Mouse (Mus musculus): ENCODE data around the gene Atp2b1. TPM values are rescaled to one million over a fixed set of nuclear protein-coding genes. Genes with fewer than 3 reads are reported as not detected.
"Not testable (repeated sequence)": the region's sequence is repeated elsewhere in the genome, so short reads cannot be mapped to it uniquely, and the experiment has no call there.

Atp2b1 gene
- polyA plus RNA-seq, 1 experiment from 2014 or later: 160 TPM

DNA sequence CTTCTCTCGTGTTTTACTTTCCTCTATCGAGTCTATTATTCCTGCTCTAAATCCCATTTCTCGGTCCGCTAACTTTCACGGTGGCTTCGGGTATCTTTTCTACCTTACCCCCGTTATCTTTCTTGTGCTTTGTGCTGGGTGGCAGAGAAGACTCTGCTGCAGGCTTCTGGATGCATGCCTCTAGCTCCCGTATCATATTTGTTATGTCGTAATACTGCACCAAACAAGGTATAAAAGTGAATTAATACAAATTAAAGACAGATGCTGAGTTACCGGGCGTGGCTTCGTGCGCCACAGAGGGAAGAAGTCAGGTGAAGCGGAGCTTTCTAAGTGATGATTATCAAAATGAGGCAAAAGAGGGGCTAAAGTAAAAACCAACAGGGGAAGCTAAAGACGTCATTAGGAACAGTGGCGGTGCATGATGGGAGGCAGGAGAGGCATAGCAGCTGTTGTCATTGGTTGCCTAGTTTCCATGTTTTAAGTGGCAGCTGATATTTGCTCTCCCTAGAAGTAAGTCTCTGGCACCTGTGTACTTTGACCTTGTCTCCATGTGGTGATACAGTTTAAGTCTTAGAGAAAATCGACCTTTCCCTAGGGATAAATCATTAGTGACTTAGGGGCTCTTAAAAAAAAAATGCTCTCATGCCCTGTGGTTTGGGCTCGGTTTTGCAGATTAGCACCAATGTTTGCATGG, 58.9 kb downstream of the Atp2b1 start:
- H3K4me1 ChIP-seq: peaks cover 15% of the 10 kb centered on the region
- WGBS: 87% methylated on average over 18 of the region's 18 CpGs

DNA sequence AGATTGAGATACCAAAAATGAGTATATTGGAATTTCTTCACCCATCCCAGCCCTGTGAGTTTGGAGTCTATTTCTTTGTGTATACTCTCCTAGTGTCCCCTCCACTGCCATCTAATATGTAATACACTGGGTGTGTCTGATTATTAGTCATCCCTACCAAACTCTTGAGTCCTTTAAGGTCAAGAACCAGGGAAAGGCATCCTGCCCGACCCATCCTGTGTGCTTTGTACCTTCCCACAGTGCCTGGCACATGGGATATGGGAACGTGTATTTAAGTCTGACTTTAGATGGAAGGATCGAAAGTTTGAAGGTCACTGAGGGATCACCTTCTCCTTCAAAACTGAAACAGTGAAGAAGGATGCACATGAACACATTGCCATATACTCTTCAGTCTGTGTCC, 60.4 kb downstream of the Atp2b1 start:
- H3K36me3 ChIP-seq: no peaks in the 10 kb centered on the region
- no peak for ATAC-seq (ENCODE audit: low FRiP score)
- H3K9ac ChIP-seq: no peak overlapping the region
- H3K27me3 ChIP-seq: no peaks in the 10 kb centered on the region
- 88% methylated on average over 3 of the region's 3 CpGs for WGBS
- H3K4me1 ChIP-seq: peaks cover 15% of the 10 kb centered on the region
- H3K27ac ChIP-seq: no peak overlapping the region
- no peak overlapping the region for H3K4me3 ChIP-seq
- H3K4me2 ChIP-seq (replicated peaks): no peak overlapping the region
- H3K9me3 ChIP-seq (replicated peaks): no peaks in the 10 kb centered on the region

More for the DNA sequence above, 58.9 kb downstream of the Atp2b1 start:
- H3K9me3 ChIP-seq (replicated peaks): no peaks in the 10 kb centered on the region
- peaks cover 7% of the 10 kb centered on the region; the same call in 1 of the 2 replicates for H3K36me3 ChIP-seq
- H3K4me3 ChIP-seq: no peak overlapping the region
- no peak overlapping the region for H3K4me2 ChIP-seq (replicated peaks)
- ATAC-seq (ENCODE audit: low FRiP score): no peak
- H3K27me3 ChIP-seq: no peaks in the 10 kb centered on the region
- no peak overlapping the region for H3K27ac ChIP-seq
- H3K9ac ChIP-seq: no peak overlapping the region

DNA sequence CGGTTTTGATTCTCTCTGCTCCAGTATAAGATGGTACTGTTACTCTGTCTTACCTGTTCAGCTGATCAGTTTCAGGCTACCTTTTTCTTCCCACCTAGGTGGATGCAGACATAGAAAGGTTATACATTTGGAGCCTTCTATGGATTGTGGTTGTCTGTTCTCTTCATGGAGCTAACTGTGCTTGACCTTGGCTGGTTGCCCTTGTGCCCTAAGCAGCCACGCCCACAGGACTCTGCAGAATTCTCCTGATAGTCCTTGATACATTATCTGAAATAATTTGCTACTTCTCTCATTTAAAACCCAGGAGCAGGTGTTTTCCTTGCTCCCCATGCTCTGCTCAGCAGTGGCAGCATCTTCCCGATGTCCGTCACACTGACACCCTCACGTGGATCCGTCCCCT, 61.4 kb downstream of the Atp2b1 start:
- no peak overlapping the region for H3K4me3 ChIP-seq
- H3K4me1 ChIP-seq: peaks cover 15% of the 10 kb centered on the region
- no peak overlapping the region for H3K4me2 ChIP-seq (replicated peaks)
- no peaks in the 10 kb centered on the region for H3K27me3 ChIP-seq
- no peak overlapping the region for H3K27ac ChIP-seq
- 76% methylated on average over 6 of the region's 6 CpGs for WGBS
- H3K36me3 ChIP-seq: no peaks in the 10 kb centered on the region
- 0 out of 2 replicates have a peak, but pooled peaks have one; percentile 22 for ATAC-seq (ENCODE audit: low FRiP score)
- H3K9me3 ChIP-seq (replicated peaks): no peaks in the 10 kb centered on the region
- no peak overlapping the region for H3K9ac ChIP-seq

- Histone ChIP-seq H3K27ac (no peak overlapping the region), H3K4me3 (no peak overlapping the region), H3K4me1 (peaks cover 15% of the 10 kb centered on the region), H3K9me3 (replicated peaks) (no peaks in the 10 kb centered on the region), H3K36me3 (no peaks in the 10 kb centered on the region), H3K9ac (no peak overlapping the region), H3K4me2 (replicated peaks) (no peak overlapping the region), H3K27me3 (no peaks in the 10 kb centered on the region)
- no peak for ATAC-seq (ENCODE audit: low FRiP score)
- WGBS: 48% methylated on average over 6 of the region's 6 CpGs
These were observed 62.8 kb downstream of the Atp2b1 start for GRCm38 (mm10) chr10:98976877-98977494.

- Histone ChIP-seq H3K4me2 (replicated peaks) (no peak overlapping the region), H3K27ac (no peak overlapping the region), H3K9ac (no peak overlapping the region), H3K4me1 (peaks cover 15% of the 10 kb centered on the region), H3K4me3 (no peak overlapping the region), H3K27me3 (no peaks in the 10 kb centered on the region), H3K9me3 (replicated peaks) (no peaks in the 10 kb centered on the region), H3K36me3 (no peaks in the 10 kb centered on the region)
- no peak for ATAC-seq (ENCODE audit: low FRiP score)
- 81% methylated on average over 6 of the region's 6 CpGs for WGBS
These were observed 64.6 kb downstream of the Atp2b1 start for GRCm38 (mm10) chr10:98978766-98979165.

- no peak overlapping the region for H3K4me2 ChIP-seq (replicated peaks)
- no peaks in the 10 kb centered on the region for H3K9me3 ChIP-seq (replicated peaks)
- peaks cover 15% of the 10 kb centered on the region for H3K4me1 ChIP-seq
- no peaks in the 10 kb centered on the region for H3K27me3 ChIP-seq
- no peak overlapping the region for H3K27ac ChIP-seq
- no peak overlapping the region for H3K9ac ChIP-seq
- no peak for ATAC-seq (ENCODE audit: low FRiP score)
- WGBS: 90% methylated on average over 7 of the region's 7 CpGs
- H3K36me3 ChIP-seq: no peaks in the 10 kb centered on the region
- no peak overlapping the region for H3K4me3 ChIP-seq
These were observed 65.1 kb downstream of the Atp2b1 start for GRCm38 (mm10) chr10:98979296-98979695.

DNA sequence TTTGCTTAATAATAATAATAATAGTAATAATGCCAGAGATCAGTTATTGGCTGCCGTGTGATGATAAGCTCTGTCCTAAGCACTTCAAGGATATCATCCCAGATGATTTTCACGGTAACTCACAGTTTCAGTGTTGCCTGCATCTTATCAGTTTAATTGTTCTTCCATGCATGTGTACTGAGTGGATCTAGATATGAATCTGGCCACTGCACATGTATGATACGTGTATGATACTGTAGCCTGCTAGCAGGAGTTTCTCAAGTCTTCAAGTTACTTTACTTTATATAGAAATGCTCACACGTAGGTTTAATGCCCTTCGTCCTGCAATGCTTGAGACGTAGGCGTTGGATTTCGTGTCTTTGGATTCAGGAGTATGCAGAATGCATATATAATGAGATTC, 65.7 kb downstream of the Atp2b1 start:
- Histone ChIP-seq H3K36me3 (no peaks in the 10 kb centered on the region), H3K27ac (no peak overlapping the region), H3K9me3 (replicated peaks) (no peaks in the 10 kb centered on the region), H3K4me2 (replicated peaks) (no peak overlapping the region), H3K4me1 (peaks cover 15% of the 10 kb centered on the region), H3K4me3 (no peak overlapping the region), H3K27me3 (no peaks in the 10 kb centered on the region), H3K9ac (no peak overlapping the region)
- ATAC-seq (ENCODE audit: low FRiP score): no peak
- WGBS: 76% methylated on average over 8 of the region's 8 CpGs

DNA sequence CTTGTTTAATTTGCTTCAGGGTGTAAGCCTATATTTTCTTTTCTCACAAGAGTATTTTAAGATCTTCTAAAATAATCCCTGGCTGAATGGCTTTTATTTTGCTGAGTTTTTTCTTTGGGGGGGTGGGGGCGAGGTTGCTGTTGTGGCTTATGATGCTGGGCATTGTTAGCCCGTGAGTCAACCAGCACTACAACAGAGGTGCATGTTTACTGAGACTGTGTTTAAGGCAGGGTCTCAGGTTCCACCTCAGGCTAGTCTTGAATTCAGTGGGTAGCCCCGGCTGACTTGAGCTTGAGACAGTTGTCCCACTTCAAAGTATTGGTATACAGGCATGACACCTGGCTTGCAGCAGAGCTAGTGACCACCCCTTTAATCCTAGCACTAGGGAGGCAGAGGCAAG, 77.8 kb downstream of the Atp2b1 start:
- 89% methylated on average over 3 of the region's 3 CpGs for WGBS
- Histone ChIP-seq H3K27me3 (no peaks in the 10 kb centered on the region), H3K36me3 (peaks cover 40% of the 10 kb centered on the region), H3K9ac (no peak overlapping the region), H3K4me1 (no peaks in the 10 kb centered on the region), H3K4me3 (no peak overlapping the region), H3K27ac (no peak overlapping the region), H3K4me2 (replicated peaks) (no peak overlapping the region), H3K9me3 (replicated peaks) (no peaks in the 10 kb centered on the region)
- no peak for ATAC-seq (ENCODE audit: low FRiP score)

- ATAC-seq (ENCODE audit: low FRiP score): no peak
- no peak overlapping the region for H3K9ac ChIP-seq
- 94% methylated on average over 8 of the region's 8 CpGs for WGBS
- H3K4me3 ChIP-seq: no peak overlapping the region
- no peak overlapping the region for H3K4me2 ChIP-seq (replicated peaks)
- H3K27me3 ChIP-seq: no peaks in the 10 kb centered on the region
- H3K27ac ChIP-seq: no peak overlapping the region
- no peaks in the 10 kb centered on the region for H3K9me3 ChIP-seq (replicated peaks)
- H3K4me1 ChIP-seq: no peaks in the 10 kb centered on the region
- H3K36me3 ChIP-seq: peaks cover 45% of the 10 kb centered on the region
These were observed 79.0 kb downstream of the Atp2b1 start for GRCm38 (mm10) chr10:98993186-98993585.

- H3K4me3 ChIP-seq; H3K9me3 ChIP-seq (replicated peaks); H3K4me2 ChIP-seq (replicated peaks); ATAC-seq (ENCODE audit: low FRiP score); H3K4me1 ChIP-seq; H3K9ac ChIP-seq; H3K27me3 ChIP-seq; H3K27ac ChIP-seq: not testable (repeated sequence)
- 93% methylated on average over 6 of the region's 6 CpGs for WGBS
- H3K36me3 ChIP-seq: peaks cover 45% of the 10 kb centered on the region
These were observed 81.0 kb downstream of the Atp2b1 start for GRCm38 (mm10) chr10:98995016-98995747.

GRCm38 (mm10) chr10:99004866-99005265, 90.7 kb downstream of the Atp2b1 start:
- H3K4me3 ChIP-seq: no peak overlapping the region
- H3K36me3 ChIP-seq: peaks cover 40% of the 10 kb centered on the region
- H3K27me3 ChIP-seq: no peaks in the 10 kb centered on the region
- H3K9me3 ChIP-seq (replicated peaks): no peaks in the 10 kb centered on the region
- no peaks in the 10 kb centered on the region for H3K4me1 ChIP-seq
- no peak overlapping the region for H3K9ac ChIP-seq
- WGBS: 90% methylated on average over 3 of the region's 3 CpGs
- no peak overlapping the region for H3K27ac ChIP-seq
- no peak for ATAC-seq (ENCODE audit: low FRiP score)
- no peak overlapping the region for H3K4me2 ChIP-seq (replicated peaks)

DNA sequence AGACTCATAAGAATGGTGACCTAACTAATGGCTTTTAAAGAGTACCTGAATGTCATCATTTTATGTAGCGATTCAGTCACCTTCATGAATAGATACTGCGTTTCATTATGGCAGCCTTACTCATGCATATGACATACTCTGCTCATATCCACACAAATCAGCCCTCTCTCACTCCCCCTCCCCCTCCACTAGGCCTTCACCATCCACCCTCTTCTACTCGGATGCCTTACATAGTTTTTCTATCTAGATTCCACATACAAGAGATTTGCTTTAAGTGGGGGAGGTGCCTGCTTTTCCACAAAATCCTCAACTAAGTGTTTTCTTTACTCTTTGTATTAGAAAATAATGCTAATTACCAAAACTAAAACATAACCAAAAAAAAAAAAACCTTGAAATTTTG, 96.9 kb downstream of the Atp2b1 start:
- no peak for ATAC-seq (ENCODE audit: low FRiP score)
- 74% methylated on average over 3 of the region's 3 CpGs for WGBS
- Histone ChIP-seq H3K9me3 (replicated peaks) (no peaks in the 10 kb centered on the region), H3K4me2 (replicated peaks) (no peak overlapping the region), H3K27ac (no peak overlapping the region), H3K4me1 (no peaks in the 10 kb centered on the region), H3K27me3 (no peaks in the 10 kb centered on the region), H3K4me3 (no peak overlapping the region), H3K9ac (no peak overlapping the region), H3K36me3 (peaks cover 20% of the 10 kb centered on the region)
